Mouse (Mus musculus): ENCODE measurements around the gene Hspa1a.
"Not testable (repeated sequence)": the region's sequence is repeated elsewhere in the genome, so short reads cannot be mapped to it uniquely, and the experiment has no call there.

Gene Hspa1a

DNA sequence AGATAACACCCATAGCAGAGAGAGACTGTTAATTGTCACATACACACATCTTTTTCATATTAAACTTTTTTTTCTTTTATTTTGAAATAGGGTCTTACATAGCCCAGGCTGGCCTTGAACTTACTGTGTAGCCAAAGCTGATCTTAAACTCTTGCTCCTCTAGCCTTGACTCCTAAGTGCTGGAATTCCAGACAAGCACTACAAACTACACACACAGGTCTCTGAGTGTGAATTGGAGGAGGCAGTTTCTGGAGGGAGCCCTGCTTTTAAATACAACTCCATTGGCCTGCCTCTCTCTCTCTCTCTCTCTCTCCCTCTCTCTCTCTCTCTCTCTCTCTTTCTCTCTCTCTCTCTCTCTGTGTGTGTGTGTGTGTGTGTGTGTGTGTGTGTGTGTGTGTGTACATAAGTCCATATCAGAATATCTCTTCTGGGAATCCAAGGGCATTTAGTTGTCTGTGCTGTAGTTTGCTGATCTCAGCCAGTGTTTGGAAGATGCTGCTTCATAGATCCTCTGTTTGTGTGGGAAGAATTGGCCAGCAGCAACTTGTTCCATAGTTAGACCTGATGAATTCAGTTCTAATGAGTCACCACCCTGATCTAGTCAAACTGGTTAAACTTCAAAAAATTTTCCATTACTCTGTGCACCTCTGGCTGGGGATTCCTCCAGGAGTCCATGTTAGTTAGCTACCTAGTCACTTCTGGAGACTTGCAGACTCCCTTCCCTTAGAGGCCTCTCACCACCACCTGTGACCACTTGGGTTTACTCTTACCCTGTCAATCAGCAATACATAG, 11.1 kb downstream of the Hspa1a start:
- ChIA-PET CTCF (interaction anchor here in 3 of 4 experiments (0.6 to 0.8 kb wide), 4 partner anchors 98 to 649 kb away, joined by 3 to 13 read pairs (median 6); partner anchors contain the start of gene D17H6S53E (in 1 of the 3)), POLR2A (interaction anchor here in 2 of 4 experiments (0.7 to 9.5 kb wide), 8 partner anchors 10 to 119 kb away, joined by 3 to 216 read pairs (median 5); partner anchors contain the start of genes Hspa1a (in 1 of the 2) and Hspa1l (in 1 of the 2))

- POLR2A ChIA-PET: interaction anchor here (0.7 to 9.5 kb wide), 14 partner anchors 7 to 841 kb away, joined by 3 to 216 read pairs (median 3); partner anchors contain the start of genes H2-DMa (in 1 of the 4), Hspa1l (in 1 of the 4) and Lsm2 (in 1 of the 4)
Observed at GRCm38 (mm10) chr17:34959881-34960515, 12.0 kb downstream of the Hspa1a start.

GRCm38 (mm10) chr17:34959130-34959778, 12.7 kb downstream of the Hspa1a start, which contains the start of gene Hspa1b:
Hspa1b (minus strand) TSS chr17:34959238.
- CTCF ChIA-PET: not testable (repeated sequence)
- POLR2A ChIA-PET: interaction anchor here (0.5 to 9.5 kb wide), 19 partner anchors 8 to 852 kb away, joined by 3 to 216 read pairs (median 3); partner anchors contain the start of genes Hspa1l (in 2 of the 4), H2-DMa (in 1 of the 4), Hspa1a (in 1 of the 4) and Lsm2 (in 1 of the 4)

More at GRCm38 (mm10) chr17:34959881-34960515, 12.0 kb downstream of the Hspa1a start:
- CTCF ChIA-PET: interaction anchor here in 3 of 4 experiments (0.6 to 0.8 kb wide), 4 partner anchors 99 to 650 kb away, joined by 3 to 13 read pairs (median 6); partner anchors contain the start of gene D17H6S53E (in 1 of the 3)

GRCm38 (mm10) chr17:34958734-34959129, 13.2 kb downstream of the Hspa1a start:
- CTCF ChIA-PET: not testable (repeated sequence)
- POLR2A ChIA-PET: interaction anchor here in 3 of 4 experiments (0.5 to 9.5 kb wide), 18 partner anchors 8 to 852 kb away, joined by 3 to 216 read pairs (median 3); partner anchors contain the start of genes Hspa1l (in 2 of the 3), H2-DMa (in 1 of the 3), Hspa1a (in 1 of the 3) and Lsm2 (in 1 of the 3)

DNA sequence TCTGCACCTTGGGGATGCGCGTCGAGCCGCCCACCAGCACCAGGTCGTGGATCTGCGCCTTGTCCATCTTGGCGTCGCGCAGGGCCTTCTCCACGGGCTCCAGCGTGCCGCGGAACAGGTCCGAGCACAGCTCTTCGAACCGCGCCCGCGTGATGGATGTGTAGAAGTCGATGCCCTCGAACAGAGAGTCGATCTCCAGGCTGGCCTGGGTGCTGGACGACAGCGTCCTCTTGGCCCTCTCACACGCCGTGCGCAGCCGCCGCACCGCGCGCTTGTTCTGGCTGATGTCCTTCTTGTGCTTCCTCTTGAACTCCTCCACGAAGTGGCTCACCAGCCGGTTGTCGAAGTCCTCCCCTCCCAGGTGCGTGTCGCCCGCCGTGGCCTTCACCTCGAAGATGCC, 14.0 kb downstream of the Hspa1a start:
- CTCF ChIA-PET, POLR2A ChIA-PET: not testable (repeated sequence)

- POLR2A ChIA-PET: interaction anchor here in 2 of 4 experiments (1.2 to 3.0 kb wide), 4 partner anchors 10 to 24 kb away, joined by 4 to 32 read pairs (median 9); partner anchors contain the start of genes Lsm2 (in 2 of the 2) and Gm20481 (in 1 of the 2)
- CTCF ChIA-PET: not testable (repeated sequence)
Observed at GRCm38 (mm10) chr17:34957291-34957690, 14.7 kb downstream of the Hspa1a start.

DNA sequence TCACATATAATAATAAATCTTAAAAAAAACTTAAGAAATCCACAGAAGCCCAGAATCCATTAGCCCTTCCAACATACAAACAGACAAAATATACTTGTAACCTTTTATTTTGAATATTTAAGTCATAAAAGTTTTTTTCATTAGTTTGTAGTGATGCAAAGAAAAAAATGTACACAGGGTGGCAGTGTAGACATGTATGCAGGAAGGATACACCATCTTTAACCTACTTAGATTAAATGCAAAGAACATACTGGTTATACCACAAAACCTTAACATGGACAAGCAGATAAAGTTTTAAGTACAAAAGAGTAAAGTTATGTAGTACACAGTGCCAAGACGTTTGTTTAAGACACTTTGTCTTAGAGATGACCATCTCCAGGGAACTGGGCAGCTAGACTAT, 15.6 kb downstream of the Hspa1a start:
- ChIA-PET CTCF (interaction anchor here in 2 of 4 experiments (0.9 to 1.3 kb wide), 2 partner anchors 23 to 131 kb away, joined by 3 read pairs; no protein-coding TSS in a partner anchor), POLR2A (interaction anchor here in 3 of 4 experiments (0.7 to 3.0 kb wide), 13 partner anchors 8 to 285 kb away, joined by 3 to 32 read pairs (median 4); partner anchors contain the start of genes Lsm2 (in 2 of the 3), Csnk2b (in 1 of the 3), Ddx39b (in 1 of the 3) and Gm20481 (in 1 of the 3))

DNA sequence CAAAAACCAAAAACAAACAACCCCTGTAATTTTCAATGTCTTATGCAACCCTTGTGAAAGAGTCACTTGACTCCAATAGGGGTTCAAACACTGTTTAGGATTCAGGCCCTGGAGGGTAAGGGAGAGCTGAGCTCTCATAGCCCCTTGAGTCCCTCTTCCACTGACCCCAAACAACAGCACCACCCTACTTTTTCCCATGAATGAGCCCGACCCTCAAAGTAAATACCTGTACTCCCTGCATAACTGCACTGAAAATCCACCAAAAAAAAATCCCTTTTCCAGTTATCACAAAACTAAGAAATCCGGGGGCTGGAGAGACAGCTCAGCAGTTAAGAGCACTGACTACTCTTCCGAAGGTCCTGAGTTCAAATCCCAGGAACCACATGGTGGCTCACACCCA, 16.1 kb downstream of the Hspa1a start:
- ChIA-PET POLR2A (interaction anchor here in 3 of 4 experiments (0.6 to 3.0 kb wide), 13 partner anchors 8 to 615 kb away, joined by 3 to 32 read pairs (median 4); partner anchors contain the start of genes Lsm2 (in 2 of the 3), Csnk2b (in 1 of the 3), Ddx39b (in 1 of the 3) and Gm20481 (in 1 of the 3)), CTCF (interaction anchor here in 2 of 4 experiments (0.5 to 1.3 kb wide), 4 partner anchors 24 to 132 kb away, joined by 3 read pairs; partner anchors contain the start of gene Lsm2 (in 1 of the 2))

- ChIA-PET CTCF (interaction anchor here in 2 of 4 experiments (0.6 to 1.2 kb wide), 3 partner anchors 27 to 1063 kb away, joined by 3 to 5 read pairs (median 3); partner anchors contain the start of gene Lsm2 (in 1 of the 2)), POLR2A (interaction anchor here in 3 of 4 experiments (0.8 to 3.0 kb wide), 15 partner anchors 9 to 614 kb away, joined by 3 to 32 read pairs (median 4); partner anchors contain the start of genes Csnk2b (in 1 of the 3), Ddah2 (in 1 of the 3), Gm20481 (in 1 of the 3) and Gpank1 (in 1 of the 3))
Observed at GRCm38 (mm10) chr17:34954831-34955230, 17.1 kb downstream of the Hspa1a start.

GRCm38 (mm10) chr17:34953904-34954303, 18.1 kb downstream of the Hspa1a start:
- CTCF ChIA-PET: no interaction called here
- POLR2A ChIA-PET: interaction anchor here in 2 of 4 experiments (0.8 to 1.6 kb wide), 2 partner anchors 20 to 106 kb away, joined by 3 to 5 read pairs; partner anchors contain the start of gene Ddah2 (in 1 of the 2)

DNA sequence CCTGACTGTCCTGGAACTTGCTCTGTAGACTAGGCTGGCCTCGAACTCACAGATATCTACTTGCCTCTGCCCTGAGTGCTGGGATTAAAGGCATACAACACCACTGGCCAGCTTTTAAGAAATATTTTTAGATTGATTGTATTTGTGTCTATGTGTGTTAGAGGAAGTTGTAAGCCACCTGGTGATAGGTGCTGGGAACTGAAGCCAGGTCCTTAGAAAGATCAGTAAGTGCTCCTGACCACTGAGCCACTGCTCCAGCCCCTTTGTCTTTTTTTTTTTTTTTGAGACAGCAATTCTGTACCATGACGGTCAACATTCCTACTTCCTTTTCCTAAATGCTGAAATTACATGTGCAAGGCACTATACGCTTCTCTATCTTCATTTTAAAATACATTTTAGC, 18.7 kb downstream of the Hspa1a start:
- ChIA-PET CTCF (interaction anchor here in 3 of 4 experiments (0.7 to 1.7 kb wide), 4 partner anchors 25 to 203 kb away, joined by 7 to 9 read pairs (median 8); partner anchors contain the start of gene Lsm2 (in 1 of the 3)), POLR2A (interaction anchor here in 3 of 4 experiments (0.7 to 9.1 kb wide), 31 partner anchors 10 to 701 kb away, joined by 3 to 216 read pairs (median 10); partner anchors contain the start of genes Lsm2 (in 2 of the 3), Gm20547 (in 1 of the 3), Hspa1a (in 1 of the 3) and Hspa1b (in 1 of the 3))

- ChIA-PET POLR2A (interaction anchor here (0.6 to 9.1 kb wide), 212 partner anchors 10 to 1044 kb away, joined by 3 to 216 read pairs (median 4); partner anchors contain the start of genes Atf6b (in 3 of the 4), D17H6S53E (in 3 of the 4), Ehmt2 (in 3 of the 4) and Hspa1a (in 3 of the 4)), CTCF (interaction anchor here (0.6 to 1.7 kb wide), 53 partner anchors 11 to 1076 kb away, joined by 3 to 13 read pairs (median 4); partner anchors contain the start of genes Lsm2 (in 2 of the 4), Neu1 (in 2 of the 4), Atf6b (in 1 of the 4) and C2 (in 1 of the 4))
Observed at GRCm38 (mm10) chr17:34952378-34953040, 19.4 kb downstream of the Hspa1a start.

DNA sequence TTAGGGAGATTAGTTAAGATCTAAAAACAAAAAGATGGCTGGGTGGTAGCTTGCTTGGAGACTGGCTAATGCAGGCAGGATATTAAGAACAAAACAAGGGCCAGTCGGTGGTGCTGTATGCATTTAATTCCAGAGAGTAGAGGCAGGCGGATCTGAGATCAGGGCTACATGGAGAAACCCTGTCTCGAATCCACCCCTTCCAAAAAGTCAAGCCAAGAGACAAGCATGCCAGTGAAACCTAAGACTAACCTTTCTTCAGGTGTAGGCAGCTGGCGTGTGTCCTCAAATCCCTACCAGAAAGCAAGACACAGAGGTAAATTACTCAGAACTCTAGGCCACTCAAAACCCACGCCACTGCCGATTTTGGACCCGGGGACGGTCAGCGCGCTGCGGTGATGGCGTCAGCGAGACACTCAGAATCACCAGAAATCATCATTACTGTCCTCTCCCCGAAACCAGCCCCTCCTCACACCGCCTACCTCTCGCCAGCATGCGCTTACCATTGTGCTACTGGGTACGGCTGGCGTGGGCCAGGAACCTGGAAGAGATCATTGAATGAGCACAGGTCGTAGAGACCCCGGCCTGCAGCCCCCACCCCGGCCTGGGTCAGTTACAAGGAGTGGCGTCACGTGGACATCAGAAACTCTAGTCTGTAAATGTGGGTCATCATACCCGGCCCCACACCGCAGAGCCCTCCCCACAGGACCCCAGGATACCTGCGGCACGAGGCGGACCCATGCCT, 20.1 kb downstream of the Hspa1a start:
- CTCF ChIA-PET: interaction anchor here in 3 of 4 experiments (0.6 to 1.9 kb wide), 48 partner anchors 11 to 581 kb away, joined by 3 to 13 read pairs (median 4); partner anchors contain the start of genes Lsm2 (in 2 of the 3), Neu1 (in 2 of the 3), Atf6b (in 1 of the 3) and C2 (in 1 of the 3)
- POLR2A ChIA-PET: interaction anchor here (0.6 to 9.1 kb wide), 193 partner anchors 9 to 1043 kb away, joined by 3 to 216 read pairs (median 5); partner anchors contain the start of genes Agpat1 (in 3 of the 4), H2-DMa (in 3 of the 4), Hspa1a (in 3 of the 4) and Hspa1l (in 3 of the 4)

- CTCF ChIA-PET: interaction anchor here (0.6 to 1.9 kb wide), 9 partner anchors 19 to 601 kb away, joined by 3 to 6 read pairs (median 3); partner anchors contain the start of genes Lsm2 (in 1 of the 4) and Neu1 (in 1 of the 4)
- POLR2A ChIA-PET: interaction anchor here (0.6 to 9.1 kb wide), 165 partner anchors 8 to 1127 kb away, joined by 3 to 216 read pairs (median 5); partner anchors contain the start of genes Agpat1 (in 3 of the 4), Lsm2 (in 3 of the 4), Neu1 (in 3 of the 4) and Atf6b (in 2 of the 4)
Observed at GRCm38 (mm10) chr17:34950514-34951455, 21.2 kb downstream of the Hspa1a start.

Measured in embryonic stem cell, embryonic (primary cell).